Mouse (Mus musculus) gastrocnemius, postnatal 10 days (tissue): ENCODE data around the gene Parm1. TPM values are rescaled to one million over a fixed set of nuclear protein-coding genes. Genes with fewer than 3 reads are reported as not detected.

ENCODE experiments used
- DNase-seq: peaks from one replicate; pipeline ENCODE4 v3.0.0; 2021; ENCODE audit warnings: mixed read lengths
- total RNA-seq, 2 experiments: library from RNA; stranded (reverse); gene quantifications; 2 replicates each; pipeline ENCODE4 v1.2.3; 2021

The Parm1 gene
- total RNA-seq, 2 experiments from 2014 or later = 13.7 to 14.2 TPM

DNA sequence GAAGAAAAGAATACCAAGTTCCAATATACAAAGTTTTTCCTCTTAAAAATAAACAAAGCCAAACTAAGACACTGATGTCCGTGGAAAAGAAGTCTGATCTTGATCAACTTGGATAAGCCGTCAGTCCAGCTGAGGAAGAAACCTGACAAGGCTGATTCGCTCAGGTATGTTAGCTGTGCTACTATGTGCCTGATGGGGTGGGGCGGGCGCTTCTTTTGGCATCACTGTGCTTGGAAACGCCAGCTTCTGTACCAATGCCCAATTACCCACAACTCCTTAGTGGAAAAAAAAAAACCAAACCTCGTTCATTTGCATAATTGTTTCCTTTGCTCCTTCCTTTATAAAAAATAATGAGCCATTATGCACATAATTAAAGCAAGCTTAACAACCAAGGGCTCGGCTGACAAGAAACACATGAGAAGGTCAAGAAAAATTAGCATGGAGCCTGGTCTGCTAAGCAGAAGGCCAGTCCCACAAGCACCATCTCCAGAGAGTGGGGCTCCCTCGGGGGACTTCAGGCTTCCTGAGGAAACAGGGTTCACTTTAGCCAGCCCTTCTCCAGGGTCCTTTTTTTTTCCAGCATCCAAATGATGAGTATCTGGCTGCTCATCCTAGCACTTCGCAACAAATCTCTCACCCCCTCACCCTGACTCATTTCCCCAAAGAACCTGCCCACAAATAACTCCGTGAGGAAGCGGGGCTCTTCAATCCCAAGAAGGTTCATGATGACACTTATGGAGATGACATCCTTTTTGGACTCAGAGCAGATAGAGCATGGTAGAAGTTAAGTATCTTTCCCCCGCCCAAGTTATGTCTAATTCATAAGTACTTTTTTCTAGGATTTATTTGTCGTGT lies 135.9 kb downstream of the Parm1 start:
- no peak for DNase-seq

DNA sequence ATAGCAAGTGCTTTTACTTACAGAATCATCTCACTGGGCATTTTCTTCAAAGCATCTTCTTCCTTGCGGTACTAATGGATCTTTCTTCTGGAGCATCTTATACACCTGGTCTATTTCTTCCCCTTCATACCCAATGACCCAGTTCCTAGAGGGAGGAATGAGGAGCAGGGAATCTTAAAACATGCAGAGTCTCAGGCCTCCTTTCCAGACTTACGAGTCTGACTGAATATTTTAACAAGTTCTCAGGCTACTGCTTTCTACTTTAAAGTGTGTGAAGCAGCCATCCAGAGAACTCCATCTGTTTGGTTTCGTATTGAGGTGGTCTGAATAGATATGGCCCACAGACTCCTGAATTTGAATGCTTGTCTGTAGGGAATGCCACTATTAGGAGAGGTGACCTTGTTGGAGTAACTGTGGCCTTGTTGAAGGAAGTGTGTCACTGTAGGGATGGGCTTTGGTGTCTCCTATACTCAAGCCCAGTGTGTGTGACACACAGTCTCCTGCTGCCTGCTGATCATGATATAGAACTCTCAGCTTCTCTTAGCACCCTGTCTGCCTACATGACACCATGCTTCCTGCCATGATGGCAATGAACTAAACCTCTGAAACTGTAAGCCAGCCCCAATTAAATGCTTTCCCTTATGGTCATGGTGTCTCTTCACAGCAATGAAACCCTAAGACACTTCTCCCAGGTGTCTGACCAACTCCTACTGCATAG lies 137.1 kb downstream of the Parm1 start:
- no peak for DNase-seq

DNA sequence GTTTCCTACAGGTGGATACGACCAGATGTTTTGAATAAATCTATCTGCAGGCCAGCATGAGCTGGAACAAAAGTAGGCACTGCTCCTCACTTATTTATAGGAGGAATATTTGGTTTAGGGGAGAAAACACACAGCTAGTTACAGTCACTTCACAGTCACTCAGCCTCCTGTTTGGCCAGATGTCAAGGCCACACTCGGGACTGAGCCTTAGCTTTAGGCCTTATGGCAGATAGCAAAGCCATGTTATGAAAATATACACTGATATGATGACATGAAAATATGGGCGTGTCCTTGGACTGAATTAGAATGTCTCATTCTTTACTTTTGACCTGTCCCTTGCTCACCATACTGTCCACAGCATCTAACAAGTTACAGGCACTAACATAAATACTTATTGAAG lies 137.8 kb downstream of the Parm1 start:
- no peak for DNase-seq

DNA sequence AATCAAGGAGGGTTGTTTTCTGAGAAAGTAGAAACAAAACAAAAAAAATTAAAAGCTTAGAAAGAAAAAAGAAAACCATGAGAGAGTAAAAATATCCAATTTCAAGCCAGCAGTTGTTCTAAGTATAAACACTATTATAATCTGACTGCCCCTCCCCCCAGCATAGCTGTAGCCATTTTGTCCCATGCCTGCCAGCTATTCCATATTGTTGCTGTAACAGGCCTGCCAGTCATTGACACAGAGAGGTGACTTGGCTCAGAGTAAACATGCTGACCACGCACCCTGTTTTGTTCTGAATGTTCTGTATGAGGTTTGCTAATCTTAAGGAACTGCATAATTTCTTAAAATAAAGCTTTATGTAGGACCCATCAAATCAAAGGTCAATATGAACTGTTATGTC lies 145.3 kb downstream of the Parm1 start:
- no peak for DNase-seq

DNA sequence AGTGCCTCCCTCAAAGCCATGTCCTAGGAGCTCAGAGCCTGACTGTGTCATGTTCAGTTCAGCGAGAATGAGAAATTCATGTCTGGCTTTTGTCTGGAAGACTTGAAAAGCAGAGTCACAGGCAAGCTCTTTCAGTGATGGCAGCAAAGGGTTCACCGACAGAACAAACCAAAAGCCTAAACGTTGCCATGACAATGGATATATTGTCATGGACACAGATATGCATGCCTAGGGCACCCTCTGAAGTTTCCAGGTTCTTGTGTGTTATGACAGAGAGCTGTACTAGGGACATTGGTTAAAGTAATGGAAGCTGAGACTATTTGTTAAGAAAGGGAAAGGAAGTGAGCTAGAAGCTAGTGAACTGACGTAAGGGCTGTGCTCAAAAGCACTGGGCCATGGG lies 149.7 kb downstream of the Parm1 start:
- no peak for DNase-seq

DNA sequence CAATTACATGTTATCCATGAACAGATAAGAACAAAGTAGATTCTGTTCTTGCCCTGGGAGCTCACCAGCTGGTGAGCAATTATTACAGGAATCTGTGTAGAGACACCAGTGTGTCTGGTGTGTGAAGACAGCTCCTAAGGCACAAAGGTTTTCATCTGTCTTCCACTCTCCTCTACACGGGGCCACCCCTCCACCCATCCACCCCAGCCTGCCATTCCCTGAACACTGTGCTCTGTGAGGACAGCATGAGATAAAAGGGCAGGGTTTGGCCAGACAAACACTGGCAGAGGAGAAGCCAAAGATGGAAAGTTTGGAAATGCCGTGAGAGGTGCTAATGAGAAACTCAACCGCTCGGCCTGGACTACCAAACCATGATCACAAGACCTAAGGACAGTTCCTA lies 151.8 kb downstream of the Parm1 start:
- no peak for DNase-seq

Other genes starting within 250 kb of the Parm1 start
- gene Btc, start 114.6 kb upstream of the Parm1 start, total RNA-seq = under 1 TPM; 0.29 to 0.42 TPM